Mouse (Mus musculus): ENCODE results near the gene Klf6. TPM values are rescaled to one million over a fixed set of nuclear protein-coding genes. Genes with fewer than 3 reads are reported as not detected.

Klf6 gene
- polyA plus RNA-seq, 1 experiment from 2014 or later, result 34.7 TPM

- no peak overlapping the region for H3K27ac ChIP-seq
- no peak for ATAC-seq (ENCODE audit: insufficient number of reproducible peaks, insufficient read depth, low FRiP score, low TSS enrichment, low read depth)
- no peak overlapping the region for H3K4me2 ChIP-seq
- no peak overlapping the region for H3K9ac ChIP-seq (replicated peaks)
- no peaks in the 10 kb centered on the region for H3K36me3 ChIP-seq
- H3K9me3 ChIP-seq, result no peaks in the 10 kb centered on the region
- H3K4me3 ChIP-seq (replicated peaks), result no peak overlapping the region
- WGBS, result 63% methylated on average over 4 of the region's 4 CpGs
- H3K27me3 ChIP-seq, result no peaks in the 10 kb centered on the region
- no peaks in the 10 kb centered on the region for H3K4me1 ChIP-seq (replicated peaks)
Measured at GRCm38 (mm10) chr13:5878748-5879147, 17.5 kb downstream of the Klf6 start.

- no peak overlapping the region for H3K4me3 ChIP-seq (replicated peaks)
- no peaks in the 10 kb centered on the region for H3K36me3 ChIP-seq
- no peak overlapping the region for H3K4me2 ChIP-seq
- WGBS, result 91% methylated on average over 4 of the region's 4 CpGs
- no peak overlapping the region for H3K27ac ChIP-seq
- H3K4me1 ChIP-seq (replicated peaks), result no peaks in the 10 kb centered on the region
- ATAC-seq (ENCODE audit: insufficient number of reproducible peaks, insufficient read depth, low FRiP score, low TSS enrichment, low read depth), result no peak
- no peak overlapping the region for H3K9ac ChIP-seq (replicated peaks)
- no peaks in the 10 kb centered on the region for H3K27me3 ChIP-seq
- no peaks in the 10 kb centered on the region for H3K9me3 ChIP-seq
Measured at GRCm38 (mm10) chr13:5886810-5887209, 25.5 kb downstream of the Klf6 start.

- no peaks in the 10 kb centered on the region for H3K4me1 ChIP-seq (replicated peaks)
Measured at GRCm38 (mm10) chr13:5888164-5888563, 26.9 kb downstream of the Klf6 start.

GRCm38 (mm10) chr13:5888731-5889130 is 27.4 kb downstream of the Klf6 start:
- WGBS, result 81% methylated on average over 1 of the region's 1 CpGs
- no peaks in the 10 kb centered on the region for H3K27me3 ChIP-seq

More at GRCm38 (mm10) chr13:5888164-5888563, 26.9 kb downstream of the Klf6 start:
- no peak overlapping the region for H3K9ac ChIP-seq (replicated peaks)
- H3K36me3 ChIP-seq, result no peaks in the 10 kb centered on the region
- H3K9me3 ChIP-seq, result no peaks in the 10 kb centered on the region
- H3K4me2 ChIP-seq, result no peak overlapping the region
- no peak overlapping the region for H3K27ac ChIP-seq
- no peak for ATAC-seq (ENCODE audit: insufficient number of reproducible peaks, insufficient read depth, low FRiP score, low TSS enrichment, low read depth)
- WGBS, result 65% methylated on average over 5 of the region's 5 CpGs
- H3K4me3 ChIP-seq (replicated peaks), result no peak overlapping the region
- no peaks in the 10 kb centered on the region for H3K27me3 ChIP-seq

GRCm38 (mm10) chr13:5890035-5890434 is 28.8 kb downstream of the Klf6 start:
- H3K4me1 ChIP-seq (replicated peaks), result no peaks in the 10 kb centered on the region
- no peaks in the 10 kb centered on the region for H3K9me3 ChIP-seq
- no peak for ATAC-seq (ENCODE audit: insufficient number of reproducible peaks, insufficient read depth, low FRiP score, low TSS enrichment, low read depth)
- H3K4me2 ChIP-seq, result no peak overlapping the region
- no peaks in the 10 kb centered on the region for H3K36me3 ChIP-seq
- H3K4me3 ChIP-seq (replicated peaks), result no peak overlapping the region
- no peak overlapping the region for H3K27ac ChIP-seq
- WGBS, result 74% methylated on average over 3 of the region's 3 CpGs
- H3K27me3 ChIP-seq, result no peaks in the 10 kb centered on the region
- no peak overlapping the region for H3K9ac ChIP-seq (replicated peaks)

More at GRCm38 (mm10) chr13:5888731-5889130, 27.4 kb downstream of the Klf6 start:
- Histone ChIP-seq H3K9ac (replicated peaks) (no peak overlapping the region), H3K9me3 (no peaks in the 10 kb centered on the region), H3K36me3 (no peaks in the 10 kb centered on the region), H3K4me2 (no peak overlapping the region), H3K27ac (no peak overlapping the region), H3K4me1 (replicated peaks) (no peaks in the 10 kb centered on the region), H3K4me3 (replicated peaks) (no peak overlapping the region)
- no peak for ATAC-seq (ENCODE audit: insufficient number of reproducible peaks, insufficient read depth, low FRiP score, low TSS enrichment, low read depth)

- WGBS, result 74% methylated on average over 9 of the region's 9 CpGs
- H3K4me3 ChIP-seq (replicated peaks), result no peak overlapping the region
- ATAC-seq (ENCODE audit: insufficient number of reproducible peaks, insufficient read depth, low FRiP score, low TSS enrichment, low read depth), result no peak
Measured at GRCm38 (mm10) chr13:5892684-5893447, 31.6 kb downstream of the Klf6 start.

GRCm38 (mm10) chr13:5894910-5895309 is 33.6 kb downstream of the Klf6 start:
- H3K36me3 ChIP-seq, result no peaks in the 10 kb centered on the region
- H3K4me1 ChIP-seq (replicated peaks), result no peaks in the 10 kb centered on the region
- WGBS, result 67% methylated on average over 3 of the region's 3 CpGs
- H3K9ac ChIP-seq (replicated peaks), result no peak overlapping the region
- no peaks in the 10 kb centered on the region for H3K27me3 ChIP-seq
- H3K4me2 ChIP-seq, result no peak overlapping the region
- ATAC-seq (ENCODE audit: insufficient number of reproducible peaks, insufficient read depth, low FRiP score, low TSS enrichment, low read depth), result no peak
- no peaks in the 10 kb centered on the region for H3K9me3 ChIP-seq
- no peak overlapping the region for H3K4me3 ChIP-seq (replicated peaks)
- H3K27ac ChIP-seq, result no peak overlapping the region

More at GRCm38 (mm10) chr13:5892684-5893447, 31.6 kb downstream of the Klf6 start:
- Histone ChIP-seq H3K9me3 (no peaks in the 10 kb centered on the region), H3K27me3 (no peaks in the 10 kb centered on the region), H3K4me2 (no peak overlapping the region), H3K9ac (replicated peaks) (no peak overlapping the region), H3K4me1 (replicated peaks) (no peaks in the 10 kb centered on the region), H3K36me3 (no peaks in the 10 kb centered on the region), H3K27ac (no peak overlapping the region)

- H3K9ac ChIP-seq (replicated peaks), result no peak overlapping the region
- WGBS, result 69% methylated on average over 3 of the region's 3 CpGs
- no peak overlapping the region for H3K27ac ChIP-seq
- H3K27me3 ChIP-seq, result no peaks in the 10 kb centered on the region
- no peak for ATAC-seq (ENCODE audit: insufficient number of reproducible peaks, insufficient read depth, low FRiP score, low TSS enrichment, low read depth)
- H3K4me3 ChIP-seq (replicated peaks), result no peak overlapping the region
- no peak overlapping the region for H3K4me2 ChIP-seq
- H3K9me3 ChIP-seq, result no peaks in the 10 kb centered on the region
- no peaks in the 10 kb centered on the region for H3K36me3 ChIP-seq
- H3K4me1 ChIP-seq (replicated peaks), result no peaks in the 10 kb centered on the region
Measured at GRCm38 (mm10) chr13:5895851-5896250, 34.6 kb downstream of the Klf6 start.

GRCm38 (mm10) chr13:5897176-5897959 is 36.1 kb downstream of the Klf6 start:
- no peaks in the 10 kb centered on the region for H3K4me1 ChIP-seq (replicated peaks)
- H3K9ac ChIP-seq (replicated peaks), result no peak overlapping the region
- H3K27ac ChIP-seq, result no peak overlapping the region
- no peaks in the 10 kb centered on the region for H3K27me3 ChIP-seq
- no peaks in the 10 kb centered on the region for H3K36me3 ChIP-seq
- ATAC-seq (ENCODE audit: insufficient number of reproducible peaks, insufficient read depth, low FRiP score, low TSS enrichment, low read depth), result no peak
- WGBS, result 62% methylated on average over 14 of the region's 14 CpGs
- no peak overlapping the region for H3K4me3 ChIP-seq (replicated peaks)
- no peak overlapping the region for H3K4me2 ChIP-seq
- H3K9me3 ChIP-seq, result no peaks in the 10 kb centered on the region

GRCm38 (mm10) chr13:5899021-5899420 is 37.7 kb downstream of the Klf6 start:
- Histone ChIP-seq H3K9ac (replicated peaks) (no peak overlapping the region), H3K9me3 (no peaks in the 10 kb centered on the region), H3K27ac (no peak overlapping the region), H3K4me1 (replicated peaks) (no peaks in the 10 kb centered on the region), H3K4me2 (no peak overlapping the region), H3K4me3 (replicated peaks) (no peak overlapping the region), H3K36me3 (no peaks in the 10 kb centered on the region), H3K27me3 (no peaks in the 10 kb centered on the region)
- 83% methylated on average over 1 of the region's 1 CpGs for whole genome bisulfite sequencing
- no peak for ATAC-seq (ENCODE audit: insufficient number of reproducible peaks, insufficient read depth, low FRiP score, low TSS enrichment, low read depth)

- no peak for ATAC-seq (ENCODE audit: insufficient number of reproducible peaks, insufficient read depth, low FRiP score, low TSS enrichment, low read depth)
- Histone ChIP-seq H3K27ac (no peak overlapping the region), H3K27me3 (no peaks in the 10 kb centered on the region), H3K4me3 (replicated peaks) (no peak overlapping the region), H3K9me3 (no peaks in the 10 kb centered on the region), H3K36me3 (no peaks in the 10 kb centered on the region), H3K4me1 (replicated peaks) (no peaks in the 10 kb centered on the region), H3K4me2 (no peak overlapping the region), H3K9ac (replicated peaks) (no peak overlapping the region)
- 68% methylated on average over 3 of the region's 3 CpGs for WGBS
Measured at GRCm38 (mm10) chr13:5899641-5900040, 38.4 kb downstream of the Klf6 start.

All from limb, embryonic 12.5 days (tissue).